Mouse (Mus musculus) kidney, postnatal 14 days (tissue): ENCODE results near the gene Itga6.
A peak's percentile ranks its signal among the peaks of the same experiment; 100 is the strongest.
"Not testable (repeated sequence)": the region's sequence is repeated elsewhere in the genome, so short reads cannot be mapped to it uniquely, and the experiment has no call there.

Experiments
- DNase-seq: peaks from one replicate; pipeline ENCODE4 v3.0.0; 2022; ENCODE audit warnings: mixed read lengths

Itga6 gene

DNA sequence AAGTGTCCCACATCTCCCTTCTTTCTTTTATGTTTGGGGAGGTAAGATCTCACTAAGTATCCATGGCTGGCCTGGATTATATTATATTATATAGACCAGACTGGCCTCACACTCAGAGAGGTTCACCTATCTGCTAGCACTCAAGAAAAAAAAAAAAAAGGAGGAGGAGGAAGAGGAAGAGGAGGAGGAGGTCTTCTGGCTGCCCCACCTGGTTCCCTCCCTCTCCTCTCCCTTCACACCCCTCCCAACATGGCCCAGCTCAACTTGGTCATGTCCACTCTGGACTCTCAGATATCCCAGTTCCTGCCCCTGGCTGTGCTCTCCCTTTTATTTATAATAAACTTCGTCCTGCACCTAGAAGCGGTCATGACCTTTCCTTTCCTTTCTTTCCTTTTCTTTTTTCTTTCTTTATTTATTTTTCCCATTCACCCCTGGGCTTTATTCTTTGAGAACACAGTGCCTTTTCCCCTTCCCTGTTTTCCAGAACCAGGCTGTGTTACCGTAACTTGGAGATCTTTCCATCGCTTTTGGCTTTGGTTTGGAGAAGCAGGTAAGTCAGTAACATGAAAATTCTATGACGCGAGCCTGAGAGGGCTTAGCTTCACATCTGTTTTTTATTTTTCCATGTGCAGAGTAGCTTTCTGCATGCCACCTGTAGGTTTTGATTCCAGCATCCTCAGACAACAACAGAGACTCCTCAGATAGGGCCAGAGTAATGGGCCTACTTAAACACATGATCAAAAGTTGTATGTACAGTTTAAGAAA, at the start of gene Itga6:
Gene Itga6, plus strand, starts transcription at position 7 of the 765 bp plus-strand sequence.
- DNase-seq = no peak

DNA sequence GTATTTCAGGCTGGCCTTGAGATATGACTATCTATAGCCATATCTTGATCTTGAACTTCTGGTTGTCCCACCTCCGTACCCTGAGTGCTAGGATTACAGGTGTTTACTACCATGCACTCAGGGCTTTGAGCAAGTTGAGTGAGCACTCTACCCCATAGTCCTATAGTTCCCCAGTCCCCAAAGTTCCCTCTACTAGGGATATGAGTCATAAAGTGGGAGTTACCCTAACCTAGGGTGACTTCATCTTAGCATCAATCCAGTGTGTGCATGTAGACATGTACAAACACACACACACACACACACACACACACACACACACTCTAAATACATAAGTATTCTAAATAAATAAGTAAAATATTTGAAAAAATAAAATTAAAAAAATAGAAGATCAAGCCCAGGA, 48.6 kb upstream of the Itga6 start:
- DNase-seq = no peak

DNA sequence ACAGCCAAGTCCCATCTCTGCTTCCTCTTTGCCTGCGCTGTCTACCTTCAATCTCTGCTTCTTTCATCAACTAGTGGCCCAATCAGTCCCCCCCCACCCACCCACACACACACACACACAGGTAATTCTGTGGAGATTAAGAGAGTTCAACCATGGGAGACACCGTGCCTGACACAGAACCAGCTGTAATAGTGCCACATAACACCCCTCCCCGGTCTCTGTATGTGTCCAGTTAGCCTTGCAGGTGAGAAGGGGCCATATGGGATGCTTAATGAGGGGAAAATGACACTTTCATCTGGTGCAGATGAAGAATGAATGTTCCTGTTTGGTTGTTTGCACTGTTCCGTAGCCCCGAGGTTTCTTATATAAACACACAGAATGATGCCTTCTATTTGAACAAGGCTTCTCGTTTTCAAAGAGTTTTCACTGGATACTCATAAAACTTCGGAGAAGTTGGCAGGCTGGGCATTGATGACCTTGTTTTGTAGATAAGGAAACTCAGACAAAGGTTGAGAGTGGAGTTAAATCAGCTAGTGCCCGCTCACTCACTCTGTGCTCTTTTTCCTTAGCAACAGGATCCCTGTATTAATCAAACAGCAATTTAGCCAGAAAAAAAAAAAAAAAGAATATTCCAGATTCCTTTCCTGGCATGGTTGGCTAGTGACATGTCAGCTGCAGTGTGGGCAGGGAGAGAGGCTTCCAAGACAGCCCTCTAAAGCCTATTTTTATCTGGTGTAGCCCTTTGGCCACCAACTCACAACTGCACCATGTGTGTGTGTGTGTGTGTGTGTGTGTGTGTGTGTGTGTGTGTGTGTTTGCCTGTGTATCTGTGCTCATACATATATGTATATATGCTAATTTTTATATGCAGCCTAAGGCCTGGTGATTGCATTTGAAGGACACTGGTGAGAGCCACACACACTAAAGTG, 47.7 kb upstream of the Itga6 start:
- no peak for DNase-seq

DNA sequence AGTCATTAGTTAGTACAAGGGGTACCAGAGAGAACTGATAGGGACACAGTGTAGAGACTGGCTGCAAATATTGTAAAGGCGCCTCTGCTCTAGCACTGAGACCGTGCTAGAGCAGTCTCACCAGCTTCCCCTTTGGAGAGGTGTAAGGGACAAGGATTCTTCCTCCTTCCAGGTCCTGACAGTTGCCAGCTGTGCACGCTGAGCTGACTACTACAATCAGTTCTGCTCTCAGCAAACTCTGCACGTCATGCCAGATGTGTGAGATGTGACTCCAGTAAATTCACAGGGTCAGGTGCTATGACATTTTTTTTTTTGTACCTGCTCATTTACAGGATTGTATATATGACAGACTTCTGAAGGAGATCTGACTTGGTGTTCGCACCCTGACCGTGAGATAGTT, 47.0 kb upstream of the Itga6 start:
- DNase-seq = no peak

DNA sequence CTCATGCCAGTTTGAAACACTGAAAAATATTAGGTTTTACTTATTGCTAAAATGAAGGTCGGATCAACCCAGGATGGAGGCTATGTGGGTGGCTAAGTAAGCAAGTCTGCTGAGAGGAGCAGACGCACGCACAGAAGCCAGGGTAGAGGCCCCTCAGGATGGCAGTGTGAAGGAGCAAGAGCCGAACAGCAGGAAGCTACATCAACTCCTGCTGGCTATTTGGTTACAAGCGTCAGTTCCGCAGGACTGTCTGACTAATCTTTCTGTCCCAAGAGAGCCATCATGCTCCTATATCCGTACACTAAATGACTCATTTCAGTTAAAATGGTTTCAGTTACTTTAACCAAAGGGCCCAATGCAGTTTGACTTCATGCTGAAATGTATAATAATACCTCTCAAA, 46.5 kb upstream of the Itga6 start:
- no peak for DNase-seq

DNA sequence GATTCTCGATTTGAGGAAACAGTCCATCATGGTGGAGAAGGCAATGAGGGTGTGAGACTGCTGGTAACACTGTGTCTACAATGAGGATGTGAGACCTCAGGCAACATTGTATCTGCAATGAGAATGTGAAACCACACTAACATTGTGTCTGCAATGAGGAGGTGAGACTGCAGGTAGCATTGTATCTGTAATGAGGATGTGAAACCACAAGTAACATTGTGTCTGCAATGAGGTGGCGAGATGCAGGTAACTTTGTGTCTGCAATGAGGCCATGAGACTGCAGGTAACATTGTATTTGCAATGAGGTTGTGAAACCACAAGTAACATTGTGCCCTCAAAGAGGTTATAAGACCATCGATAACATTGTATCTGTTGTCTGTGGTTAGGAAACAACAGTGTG, 44.1 kb upstream of the Itga6 start:
- no peak for DNase-seq

DNA sequence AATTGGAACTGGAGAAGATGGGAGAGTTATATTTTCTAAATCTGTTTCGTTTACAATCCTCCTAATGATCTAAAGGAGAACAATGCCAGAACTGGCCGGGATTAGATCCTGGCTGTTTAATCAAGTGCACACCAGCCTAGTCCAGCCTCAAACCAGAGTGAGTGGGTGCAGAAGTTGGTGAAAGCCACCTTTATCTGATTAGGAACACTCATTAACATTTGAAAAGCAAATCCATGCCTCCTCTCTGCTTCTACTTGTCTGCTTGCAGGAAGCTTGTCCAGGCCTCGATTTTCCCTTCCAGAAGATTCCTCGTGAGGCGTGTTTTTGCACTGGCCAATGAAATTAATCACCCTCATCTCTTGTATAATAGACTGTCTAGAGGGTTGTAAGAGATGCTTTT, 41.1 kb upstream of the Itga6 start:
- no peak for DNase-seq

DNA sequence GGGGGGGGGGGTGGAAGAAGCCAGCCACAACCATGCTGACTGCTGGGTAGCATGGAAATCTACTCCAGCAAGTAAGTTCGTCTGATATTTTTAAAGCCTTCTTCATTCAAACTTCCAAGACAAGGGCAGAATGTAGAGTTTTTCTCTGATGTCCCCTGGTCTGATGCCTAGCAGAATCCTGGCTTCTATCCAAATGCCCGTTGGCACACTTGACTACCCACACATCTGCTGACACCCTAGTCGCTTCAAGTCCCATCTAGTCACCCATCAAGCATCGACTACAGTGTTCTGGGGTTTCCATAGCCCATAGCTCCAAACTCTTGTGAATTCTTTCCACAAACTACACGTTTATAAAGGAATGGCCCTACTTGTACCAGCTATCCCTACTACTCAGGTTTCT, 36.5 kb upstream of the Itga6 start:
- peak; percentile 36 for DNase-seq

DNA sequence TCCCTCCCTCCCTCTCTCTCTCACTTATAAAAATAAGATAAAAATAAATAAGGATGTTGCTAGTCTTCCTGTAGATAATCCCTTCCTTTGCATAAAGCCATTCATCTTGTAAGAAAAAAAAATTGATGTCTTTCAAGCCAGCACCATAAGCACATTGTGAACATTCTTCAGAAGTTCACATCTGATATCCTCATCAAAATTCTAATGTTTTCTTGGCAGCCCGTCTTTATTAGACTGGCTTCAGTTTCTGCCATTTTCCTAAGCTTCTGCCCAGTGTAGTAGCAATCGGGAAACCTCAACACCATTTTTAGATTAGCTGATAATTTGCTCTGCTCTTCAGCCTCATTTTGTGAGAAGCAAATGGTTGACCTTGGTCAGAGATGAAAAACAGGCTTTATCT, 33.8 kb upstream of the Itga6 start:
- no peak for DNase-seq

DNA sequence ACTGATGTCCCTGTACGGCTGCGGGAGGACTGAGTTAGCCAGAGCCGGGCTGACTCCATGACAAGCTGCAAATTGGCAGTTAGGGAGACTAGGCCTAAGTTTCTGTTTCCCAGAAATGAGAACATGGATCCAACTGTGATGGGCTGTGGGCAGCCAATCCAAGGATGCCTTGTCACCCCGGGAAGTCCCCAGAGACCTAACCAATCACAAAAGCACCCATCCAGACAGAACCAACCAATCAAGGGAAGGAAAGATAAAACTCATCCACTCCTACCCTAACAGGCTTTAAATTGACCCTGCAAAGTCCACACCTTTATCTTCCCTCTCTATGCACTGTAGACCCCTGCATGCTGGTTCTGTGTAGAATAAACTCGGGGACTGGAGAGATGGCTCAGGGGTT, 31.0 kb upstream of the Itga6 start:
- no peak for DNase-seq

DNA sequence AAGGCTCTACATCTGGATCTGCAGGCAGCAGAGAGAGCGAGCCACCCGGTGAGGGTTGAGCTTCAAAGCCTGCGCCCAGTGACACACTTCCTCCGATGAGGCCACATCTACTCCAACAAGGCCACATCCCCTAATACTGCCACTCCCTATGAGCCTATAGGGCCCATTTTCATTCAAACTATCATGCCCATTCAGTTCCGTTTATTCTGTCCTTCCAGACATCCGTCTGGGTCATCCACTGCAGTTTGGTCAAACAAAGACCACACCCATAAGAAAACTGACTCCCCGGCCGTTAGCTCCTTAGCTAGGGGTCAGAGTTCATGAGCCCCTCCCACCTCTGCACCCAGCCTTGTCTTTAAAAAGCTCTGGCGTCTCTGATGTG, 26.4 kb upstream of the Itga6 start:
- DNase-seq = no peak

DNA sequence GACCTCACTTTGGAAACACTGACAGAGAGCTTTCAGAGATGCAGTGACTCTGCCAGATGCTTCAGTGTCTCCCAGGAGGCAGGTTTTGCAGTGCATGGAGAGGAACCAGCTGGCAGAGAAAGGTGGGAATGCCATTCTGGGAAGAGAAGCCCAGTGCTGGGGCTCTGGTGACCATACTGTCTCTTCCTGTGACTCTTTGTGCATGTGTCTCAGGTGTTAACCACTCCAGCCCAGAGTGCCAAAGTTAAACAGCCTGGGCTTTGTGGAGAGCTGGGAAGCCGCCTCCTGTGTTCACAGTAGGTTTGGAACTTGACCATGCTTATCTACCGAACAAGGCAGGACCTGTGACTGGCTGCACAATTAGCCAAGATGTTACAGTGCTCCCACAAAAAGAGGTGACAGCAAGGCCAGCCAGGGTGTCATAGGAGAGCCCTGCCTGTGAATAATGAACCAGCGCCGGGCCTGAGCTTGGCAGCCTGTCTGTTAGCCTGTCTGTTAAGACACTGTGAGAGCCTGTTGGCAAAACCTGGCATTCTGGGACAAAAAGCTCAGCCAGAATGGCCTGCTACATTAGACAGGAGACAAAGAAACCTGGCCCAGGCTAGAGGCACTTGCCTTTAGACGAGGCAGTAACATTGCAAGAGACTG, 25.9 kb upstream of the Itga6 start:
- DNase-seq = no peak

DNA sequence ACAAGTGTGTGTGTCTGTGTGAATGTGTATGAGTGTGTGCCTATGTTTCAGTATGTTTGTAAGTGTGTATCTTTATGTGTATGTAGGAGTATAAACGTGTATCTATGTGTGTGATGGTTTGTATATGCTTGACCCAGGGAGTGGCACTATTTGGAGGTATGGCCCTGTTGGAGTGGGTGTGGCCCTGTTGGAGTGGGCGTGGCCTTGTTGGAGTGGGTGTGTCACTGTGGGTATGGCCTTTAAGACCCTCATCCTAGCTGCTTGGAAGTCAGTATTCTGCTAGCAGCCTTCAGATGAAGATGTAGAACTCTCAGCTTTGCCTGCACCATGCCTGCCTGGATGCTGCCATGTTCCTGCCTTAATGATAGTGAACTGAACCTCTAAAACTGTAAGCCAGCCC, 24.9 kb upstream of the Itga6 start:
- not testable (repeated sequence) for DNase-seq

DNA sequence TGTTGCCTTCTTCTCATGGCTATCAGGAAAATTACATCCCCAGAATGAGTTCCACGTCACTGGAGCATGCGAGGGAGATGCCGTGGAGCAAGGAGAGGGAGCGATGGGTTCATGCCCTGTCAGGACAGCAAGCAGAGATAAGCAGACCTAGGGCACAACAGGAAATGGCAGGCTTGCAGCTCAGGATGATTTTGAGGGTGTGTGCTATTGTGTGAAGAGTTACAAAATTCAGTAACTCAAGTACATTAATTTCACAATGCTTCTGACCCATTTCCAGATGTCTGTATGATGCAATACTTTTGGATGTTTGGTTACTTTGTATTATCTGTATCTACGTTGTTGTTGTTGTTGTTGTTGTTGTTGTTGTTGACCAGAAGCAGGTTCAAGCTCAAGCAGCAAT, 22.5 kb upstream of the Itga6 start:
- no peak for DNase-seq

DNA sequence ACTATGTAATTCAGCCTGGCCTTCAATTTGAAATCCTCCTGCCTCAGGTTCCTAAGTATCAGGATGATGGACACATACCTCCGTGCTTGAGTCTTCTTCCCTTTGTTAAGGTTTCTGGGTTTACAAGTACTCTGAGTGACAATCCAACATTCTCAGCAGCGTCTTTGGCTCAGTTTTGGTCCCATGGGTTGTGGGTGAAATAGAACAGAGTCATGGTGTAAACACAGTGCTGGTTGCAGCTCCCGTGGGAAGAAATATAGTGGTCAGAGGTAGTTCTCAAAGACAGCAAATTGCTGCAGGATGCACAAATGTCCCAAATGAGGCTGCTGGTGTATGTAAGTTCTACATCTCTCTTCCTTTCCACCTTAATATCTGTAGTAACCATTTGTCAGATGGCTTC, 21.8 kb upstream of the Itga6 start:
- no peak for DNase-seq

DNA sequence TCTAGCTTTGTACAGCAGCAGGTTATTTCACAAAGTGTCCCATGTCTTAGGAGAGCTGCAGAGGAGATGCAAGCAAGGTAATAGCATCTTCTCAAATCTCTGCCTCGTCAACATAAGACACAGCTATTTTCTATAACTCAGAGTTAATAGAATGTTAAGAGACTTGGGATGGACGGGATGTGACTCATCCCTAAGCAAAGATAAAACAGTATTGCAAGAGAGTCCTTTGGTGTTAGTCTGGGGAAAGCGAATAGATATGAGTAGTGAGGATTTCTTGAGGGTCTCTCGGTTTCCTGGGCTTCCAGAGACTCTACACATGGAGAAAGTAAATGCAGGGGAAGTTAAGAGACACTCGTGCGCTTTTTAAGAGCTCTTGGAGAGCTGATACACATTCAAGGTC, 21.4 kb upstream of the Itga6 start:
- DNase-seq = no peak

DNA sequence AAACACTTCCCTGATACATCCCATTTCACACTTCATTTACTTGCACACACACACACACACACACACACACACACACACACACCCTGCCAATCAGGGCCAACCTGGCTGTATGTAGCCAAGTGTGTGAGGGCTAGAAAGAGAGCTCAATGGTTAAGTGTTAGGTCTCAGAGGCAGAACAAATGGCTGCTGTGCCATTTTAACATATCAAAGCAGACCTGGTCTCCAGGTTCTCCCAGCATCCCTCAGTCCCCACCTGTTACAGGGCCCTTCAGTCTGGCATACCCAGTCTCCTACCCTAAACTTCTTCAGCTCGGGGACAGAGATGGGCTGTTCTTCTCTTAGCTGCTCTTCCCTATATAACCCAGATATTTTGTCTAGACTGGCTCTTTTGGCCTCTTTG, 20.0 kb upstream of the Itga6 start:
- no peak for DNase-seq

DNA sequence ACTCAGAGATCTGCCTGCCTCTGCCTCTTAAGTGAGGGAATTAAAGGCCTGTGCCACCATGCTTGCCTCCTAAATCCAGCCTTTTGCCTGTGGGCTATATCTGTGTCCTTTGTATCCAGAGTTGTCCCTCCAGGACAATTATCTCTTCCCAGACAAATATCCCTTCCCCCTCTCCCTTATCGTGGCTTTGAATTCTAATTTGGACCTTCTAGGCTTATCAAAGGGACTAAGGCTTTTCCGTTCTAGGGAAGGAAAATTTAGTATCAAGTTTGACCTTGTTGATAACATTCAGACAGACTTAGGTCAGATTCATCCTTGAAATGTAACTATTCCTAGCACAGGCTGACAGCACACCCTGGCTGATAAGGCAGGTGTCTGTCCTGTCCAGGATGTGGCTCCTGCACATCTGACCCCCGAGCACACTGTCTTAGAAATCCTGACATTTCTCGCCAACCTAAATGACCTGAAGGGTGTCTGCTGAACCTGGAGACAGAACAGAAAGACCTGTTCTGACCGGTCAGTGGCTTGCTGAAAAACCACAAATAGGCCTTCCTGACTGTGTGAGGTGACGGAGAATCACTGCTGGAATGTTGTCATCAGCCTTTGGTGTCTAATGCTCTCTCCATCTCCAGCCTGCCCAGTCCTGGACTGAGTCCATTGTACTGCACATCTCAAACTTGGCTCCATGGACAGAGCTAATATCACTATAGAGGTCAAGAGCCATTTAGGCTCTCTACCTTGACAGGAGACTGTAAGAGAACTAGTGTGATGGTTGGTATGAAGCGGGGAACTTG, 18.3 kb upstream of the Itga6 start:
- no peak for DNase-seq

DNA sequence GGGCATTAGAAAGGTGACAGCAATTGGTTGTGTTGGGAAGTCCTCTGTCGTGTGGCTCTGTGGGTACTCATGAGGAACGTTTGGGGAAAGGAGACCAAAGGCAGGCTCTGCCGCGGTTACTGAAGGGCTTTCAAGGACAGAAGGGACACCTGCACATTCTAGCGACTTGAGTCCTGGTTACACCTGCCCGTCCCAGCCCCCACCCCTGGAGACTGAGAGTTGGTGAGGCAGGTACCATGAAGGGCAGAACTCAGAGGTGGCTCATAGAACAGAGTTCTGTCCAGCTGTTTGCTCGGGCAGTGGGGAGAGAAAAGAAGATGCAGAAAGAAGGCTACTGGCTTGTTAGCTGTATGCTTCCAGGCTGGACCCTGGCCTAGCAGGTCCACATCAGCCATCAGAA, 17.1 kb upstream of the Itga6 start:
- DNase-seq = peak; percentile 63

DNA sequence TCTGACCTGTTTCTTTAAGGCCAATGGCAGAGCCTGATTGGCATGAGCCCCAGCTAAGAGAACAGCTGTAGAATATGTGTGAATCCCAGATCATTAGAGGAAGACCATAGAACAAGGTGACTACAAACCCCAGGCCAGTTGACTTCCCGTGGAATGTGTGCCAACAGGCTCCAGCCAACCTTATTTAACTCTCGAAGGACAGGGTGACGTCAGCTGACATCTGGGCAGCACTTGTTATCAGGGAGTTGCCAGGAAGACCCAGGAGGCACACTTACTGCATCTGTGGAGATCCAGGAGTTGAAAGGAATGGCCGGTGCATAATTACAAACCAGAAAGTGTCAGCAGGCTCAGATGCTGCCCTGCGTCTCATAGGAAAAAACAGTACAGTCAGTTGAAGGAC, 16.6 kb upstream of the Itga6 start:
- peak; percentile 38 for DNase-seq

DNA sequence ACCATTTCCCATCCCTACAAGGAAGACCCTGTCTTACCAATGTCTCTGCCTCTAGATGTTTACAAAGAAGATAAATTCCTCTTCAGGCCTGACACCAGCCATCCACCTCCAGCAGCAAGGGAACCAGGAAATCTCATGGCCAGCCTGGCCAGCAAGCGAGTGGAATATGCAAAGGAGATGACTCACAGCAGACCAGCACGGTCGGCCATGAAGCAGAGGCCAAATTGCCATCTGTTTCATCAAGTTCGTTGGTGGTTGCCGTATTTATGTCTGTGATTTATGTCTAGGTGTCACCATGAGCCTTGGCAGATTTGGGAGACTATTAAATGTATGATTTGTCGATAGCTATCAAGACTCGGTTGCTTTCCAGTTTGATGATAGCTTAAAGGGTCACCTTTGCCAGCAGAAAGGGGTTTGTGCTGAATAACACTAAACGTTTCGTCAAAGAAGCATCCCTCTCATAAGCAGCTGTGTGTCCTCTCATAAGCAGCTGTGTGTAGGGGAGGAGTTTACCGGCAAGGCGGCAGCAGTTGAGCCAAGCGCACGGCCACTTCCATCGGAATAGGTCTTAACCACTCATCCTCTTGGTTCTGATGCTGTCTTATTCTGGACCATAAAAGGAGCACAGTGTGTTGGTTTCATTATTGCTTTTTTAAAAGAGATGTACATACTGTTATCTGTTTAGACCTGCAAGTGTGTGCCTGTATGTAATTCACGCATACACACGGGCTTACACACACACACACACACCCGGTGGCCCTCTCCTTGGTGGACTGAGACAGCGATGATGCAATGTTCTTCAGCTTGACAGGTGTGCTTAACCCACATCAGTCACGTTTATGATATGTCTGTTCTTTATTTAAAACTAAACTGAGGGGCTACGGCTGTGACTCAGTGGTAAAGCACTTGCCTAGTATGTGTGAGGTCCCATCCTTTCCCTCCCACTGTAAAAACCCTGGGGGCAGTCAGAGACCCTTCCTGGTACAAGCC, 14.5 kb upstream of the Itga6 start:
- DNase-seq = no peak
